Mouse (Mus musculus) frontal cortex, postnatal 14 days (tissue): ENCODE measurements around the gene Il22ra1.
A peak's percentile ranks its signal among the peaks of the same experiment; 100 is the strongest.

ENCODE experiments used
- DNase-seq, 2 experiments: peaks; one replicate each; pipeline ENCODE4 v3.0.0; 2022; ENCODE audit warnings: low spot score in 2 of 2

The Il22ra1 gene

GRCm38 (mm10) chr4:135733901-135734300 is 5.9 kb downstream of the Il22ra1 start:
- DNase-seq, result peak in 1 of 2 experiments; percentile 21

GRCm38 (mm10) chr4:135736903-135737302 is 8.9 kb downstream of the Il22ra1 start:
- no peak for DNase-seq

- no peak for DNase-seq
These were observed 10.3 kb downstream of the Il22ra1 start for GRCm38 (mm10) chr4:135738237-135738636.

GRCm38 (mm10) chr4:135739148-135739547 is 11.2 kb downstream of the Il22ra1 start:
- no peak for DNase-seq

GRCm38 (mm10) chr4:135739672-135740071 is 11.7 kb downstream of the Il22ra1 start:
- DNase-seq, result no peak

GRCm38 (mm10) chr4:135743520-135743919 is 15.5 kb downstream of the Il22ra1 start:
- no peak for DNase-seq

- DNase-seq, result no peak
These were observed 16.9 kb downstream of the Il22ra1 start for GRCm38 (mm10) chr4:135744726-135745448.

- no peak for DNase-seq
These were observed 17.6 kb downstream of the Il22ra1 start for GRCm38 (mm10) chr4:135745613-135746012.

GRCm38 (mm10) chr4:135750896-135751295 is 22.9 kb downstream of the Il22ra1 start:
- DNase-seq, result no peak

- no peak for DNase-seq
These were observed 24.3 kb downstream of the Il22ra1 start for GRCm38 (mm10) chr4:135752106-135752778.

- no peak for DNase-seq
These were observed 24.8 kb downstream of the Il22ra1 start for GRCm38 (mm10) chr4:135752779-135753164.

GRCm38 (mm10) chr4:135758331-135758730 is 30.4 kb downstream of the Il22ra1 start:
- no peak for DNase-seq

- DNase-seq, result no peak
These were observed 30.9 kb downstream of the Il22ra1 start for GRCm38 (mm10) chr4:135758825-135759224.

GRCm38 (mm10) chr4:135759356-135759976 is 31.5 kb downstream of the Il22ra1 start, which contains the start of gene Myom3:
Gene Myom3 (plus strand): TSS chr4:135759715.
- no peak for DNase-seq

GRCm38 (mm10) chr4:135761048-135761447 is 33.1 kb downstream of the Il22ra1 start:
- DNase-seq, result no peak

GRCm38 (mm10) chr4:135761569-135761968 is 33.6 kb downstream of the Il22ra1 start:
- DNase-seq, result no peak

GRCm38 (mm10) chr4:135762251-135762906 is 34.4 kb downstream of the Il22ra1 start:
- DNase-seq, result peak in 1 of 2 experiments; percentile 8

- DNase-seq, result no peak
These were observed 36.7 kb downstream of the Il22ra1 start for GRCm38 (mm10) chr4:135764700-135765099.

- DNase-seq, result no peak
These were observed 37.7 kb downstream of the Il22ra1 start for GRCm38 (mm10) chr4:135765707-135766106.

GRCm38 (mm10) chr4:135766976-135767375 is 39.0 kb downstream of the Il22ra1 start:
- no peak for DNase-seq

GRCm38 (mm10) chr4:135768572-135769526 is 40.9 kb downstream of the Il22ra1 start:
- DNase-seq, result no peak
